Mouse (Mus musculus) left cerebral cortex, adult 18-20 months (tissue): ENCODE measurements around the gene Aoc2. TPM values are rescaled to one million over a fixed set of nuclear protein-coding genes. Genes with fewer than 3 reads are reported as not detected.
A peak's percentile ranks its signal among the peaks of the same experiment; 100 is the strongest.

Experiments
- DNase-seq, 2 experiments: peaks; one replicate each; pipeline ENCODE4 v3.0.0; 2021 to 2022; ENCODE audit warnings: low spot score in 2 of 2, mixed read lengths in 1 of 2
- long read RNA-seq, 2 experiments: library from polyadenylated mRNA; stranded (forward); transcript quantifications; one replicate each; pipeline ENCODE4 v2.0.0; 2021
- total RNA-seq, 2 experiments: library from RNA; stranded (reverse); gene quantifications; 2 replicates each; pipeline ENCODE4 v1.2.3; 2021

The Aoc2 gene
- total RNA-seq = 1 to 10 TPM; 5.4 to 6.9 TPM
- long read RNA-seq, experiment 1, partial matches to known transcripts = 1 of 2 reads
- long read RNA-seq, experiment 1, other reads (novel, unspliced or antisense) = 0 of 2 reads
- long read RNA-seq, experiment 2, partial matches to known transcripts = 0 of 1 reads
- long read RNA-seq, experiment 2, other reads (novel, unspliced or antisense) = 1 of 1 reads

- DNase-seq = no peak
These were observed at the start of gene Aoc2 for GRCm38 (mm10) chr11:101324763-101325162. Gene Aoc2, plus strand, starts transcription at chr11:101325063.

GRCm38 (mm10) chr11:101275309-101275708 lies 49.6 kb upstream of the Aoc2 start:
- no peak for DNase-seq

- no peak for DNase-seq
These were observed 48.4 kb upstream of the Aoc2 start for GRCm38 (mm10) chr11:101276319-101277070.

- DNase-seq = peak; percentile 33 to 50
These were observed 47.3 kb upstream of the Aoc2 start for GRCm38 (mm10) chr11:101277381-101278222.

- peak; percentile 81 to 88 for DNase-seq
These were observed 46.4 kb upstream of the Aoc2 start, which contains the start of the genes Cntd1 and Coa3 for GRCm38 (mm10) chr11:101278223-101279192. Gene Cntd1, plus strand, starts transcription at chr11:101279012. Gene Coa3, minus strand, starts transcription at chr11:101279114.

GRCm38 (mm10) chr11:101279193-101279569 lies 45.7 kb upstream of the Aoc2 start:
- no peak for DNase-seq

- DNase-seq = no peak
These were observed 44.0 kb upstream of the Aoc2 start for GRCm38 (mm10) chr11:101280837-101281236.

- no peak for DNase-seq
These were observed 42.0 kb upstream of the Aoc2 start for GRCm38 (mm10) chr11:101282896-101283295.

GRCm38 (mm10) chr11:101283805-101284204 lies 41.1 kb upstream of the Aoc2 start:
- no peak for DNase-seq

- DNase-seq = peak in 1 of 2 experiments; percentile 31
These were observed 37.6 kb upstream of the Aoc2 start for GRCm38 (mm10) chr11:101287306-101287705.

GRCm38 (mm10) chr11:101291231-101291630 lies 33.6 kb upstream of the Aoc2 start:
- DNase-seq = no peak

- DNase-seq = no peak
These were observed 29.7 kb upstream of the Aoc2 start for GRCm38 (mm10) chr11:101295191-101295590.

GRCm38 (mm10) chr11:101300881-101301280 lies 24.0 kb upstream of the Aoc2 start:
- DNase-seq = no peak

- no peak for DNase-seq
These were observed 23.4 kb upstream of the Aoc2 start for GRCm38 (mm10) chr11:101301299-101302003.

- peak; percentile 96 to 100 for DNase-seq
These were observed 22.7 kb upstream of the Aoc2 start, which contains the start of gene Becn1 for GRCm38 (mm10) chr11:101302004-101302798. Gene Becn1, minus strand, starts transcription at chr11:101302286.

- DNase-seq = no peak
These were observed 17.1 kb upstream of the Aoc2 start for GRCm38 (mm10) chr11:101307744-101308143.

GRCm38 (mm10) chr11:101311083-101311482 lies 13.8 kb upstream of the Aoc2 start:
- DNase-seq = no peak

- DNase-seq = no peak
These were observed 12.7 kb upstream of the Aoc2 start for GRCm38 (mm10) chr11:101312150-101312549.

GRCm38 (mm10) chr11:101314567-101314966 lies 10.3 kb upstream of the Aoc2 start:
- DNase-seq = no peak
